Mouse (Mus musculus) MEL (cell line): ENCODE data around the gene Grb2. TPM values are rescaled to one million over a fixed set of nuclear protein-coding genes. Genes with fewer than 3 reads are reported as not detected.

Experiments used
- DNase-seq: peaks from one replicate; pipeline ENCODE4 v3.0.0; 2011; ENCODE audit warnings: low read depth, low spot score
- H3K27ac ChIP-seq: 2 replicates; pipeline ENCODE4 v1.5.1; 2012; ENCODE audit warnings: low read depth, mild to moderate bottlenecking, control low read depth, low read length, moderate library complexity; ENCODE audit not compliant: control insufficient read depth
- H3K27me3 ChIP-seq, 2 experiments: fragments of 150-350 bp in 1 of 2; sonication (generic) in 1 of 2; 2 replicates each; pipeline ENCODE4 v1.6.1; 2012; ENCODE audit warnings: low read length in 2 of 2, mild to moderate bottlenecking in 2 of 2, improper control_type of control experiment in 1 of 2, moderate library complexity in 1 of 2; ENCODE audit not compliant: insufficient read depth in 2 of 2, control insufficient read depth in 1 of 2
- H3K36me3 ChIP-seq, 2 experiments: 2 replicates each; pipeline ENCODE4 v1.6.1; 2012 to 2014; ENCODE audit warnings: low read length in 2 of 2, improper control_type of control experiment in 1 of 2, inconsistent platforms in 1 of 2, mild to moderate bottlenecking in 1 of 2; ENCODE audit not compliant: insufficient read depth in 2 of 2, control insufficient read depth in 1 of 2
- H3K4me1 ChIP-seq, 2 experiments: fragments of 150-350 bp in 1 of 2; sonication (generic) in 1 of 2; 2 replicates each; pipeline ENCODE4 v1.6.1; 2012; ENCODE audit warnings: low read length in 2 of 2, improper control_type of control experiment in 1 of 2, mild to moderate bottlenecking in 1 of 2; ENCODE audit not compliant: insufficient read depth in 2 of 2, control insufficient read depth in 1 of 2
- H3K4me3 ChIP-seq, 2 experiments: fragments of 150-350 bp in 1 of 2; sonication (generic) in 1 of 2; 2 replicates each; pipeline ENCODE4 v1.5.1; 2012; ENCODE audit warnings: low read depth in 2 of 2, low read length in 2 of 2, mild to moderate bottlenecking in 2 of 2, moderate library complexity in 2 of 2, control low read depth in 1 of 2, improper control_type of control experiment in 1 of 2; ENCODE audit not compliant: control insufficient read depth in 1 of 2, insufficient read depth in 1 of 2
- H3K79me2 ChIP-seq: 2 replicates; pipeline ENCODE4 v1.6.1; 2012; ENCODE audit warnings: mild to moderate bottlenecking, low read length, moderate library complexity; ENCODE audit not compliant: control insufficient read depth, poor library complexity, insufficient read depth
- H3K9ac ChIP-seq: 2 replicates; pipeline ENCODE4 v1.6.1; 2012; ENCODE audit warnings: low read depth, mild to moderate bottlenecking, control low read depth, low read length, moderate library complexity; ENCODE audit not compliant: control insufficient read depth, poor library complexity, severe bottlenecking
- H3K9me3 ChIP-seq: fragments of 150-350 bp; sonication (generic); replicated peaks from 2 replicates; pipeline ENCODE4 v1.6.1; 2012; ENCODE audit warnings: mild to moderate bottlenecking, low read length, improper control_type of control experiment, moderate library complexity; ENCODE audit not compliant: insufficient read depth
- CHD1 ChIP-seq: IDR thresholded peaks from 2 replicates; pipeline ENCODE4 v1.6.1; 2012; ENCODE audit warnings: low read depth, mild to moderate bottlenecking, inconsistent platforms, low read length, improper control_type of control experiment
- E2F4 ChIP-seq: IDR thresholded peaks from 2 replicates; pipeline ENCODE4 v1.6.1; 2011; ENCODE audit warnings: low read depth, low read length, improper control_type of control experiment, borderline replicate concordance
- EP300 ChIP-seq, 2 experiments: IDR thresholded peaks; 2 replicates each; pipeline ENCODE4 v1.6.1; 2011; ENCODE audit warnings: improper control_type of control experiment in 2 of 2, low read length in 2 of 2, low read depth in 1 of 2, mild to moderate bottlenecking in 1 of 2
- ETS1 ChIP-seq: IDR thresholded peaks from 2 replicates; pipeline ENCODE4 v1.6.1; 2012; ENCODE audit warnings: low read depth, mild to moderate bottlenecking, inconsistent platforms, low read length, improper control_type of control experiment, moderate library complexity
- GATA1 ChIP-seq: IDR thresholded peaks from 2 replicates; pipeline ENCODE4 v1.6.1; 2011; ENCODE audit warnings: low read depth, low read length, improper control_type of control experiment
- HCFC1 ChIP-seq: IDR thresholded peaks from 2 replicates; pipeline ENCODE4 v1.6.1; 2012; ENCODE audit warnings: low read depth, mild to moderate bottlenecking, inconsistent platforms, low read length, improper control_type of control experiment, moderate library complexity
- MAFK ChIP-seq: IDR thresholded peaks from 2 replicates; pipeline ENCODE4 v1.6.1; 2011; ENCODE audit warnings: low read depth, mild to moderate bottlenecking, low read length, improper control_type of control experiment, borderline replicate concordance
- MAZ ChIP-seq: IDR thresholded peaks from 2 replicates; pipeline ENCODE4 v1.6.1; 2012; ENCODE audit warnings: low read depth, mild to moderate bottlenecking, inconsistent platforms, low read length, improper control_type of control experiment
- MXI1 ChIP-seq: IDR thresholded peaks from 2 replicates; pipeline ENCODE4 v1.6.1; 2011; ENCODE audit warnings: mild to moderate bottlenecking, low read depth, low read length, improper control_type of control experiment
- MYC ChIP-seq: IDR thresholded peaks from 2 replicates; pipeline ENCODE4 v1.6.1; 2011; ENCODE audit warnings: low read depth, mild to moderate bottlenecking, low read length, improper control_type of control experiment, moderate library complexity
- NELFE ChIP-seq: IDR thresholded peaks from 2 replicates; pipeline ENCODE4 v1.6.1; 2011; ENCODE audit warnings: low read depth, low read length, improper control_type of control experiment
- NRF1 ChIP-seq: IDR thresholded peaks from 2 replicates; pipeline ENCODE4 v1.6.1; 2014; ENCODE audit warnings: low read depth, mild to moderate bottlenecking, inconsistent platforms, low read length, improper control_type of control experiment, moderate library complexity; ENCODE audit not compliant: poor library complexity, insufficient read depth, severe bottlenecking
- POLR2AphosphoS5 ChIP-seq: IDR thresholded peaks from 2 replicates; pipeline ENCODE4 v1.6.1; 2012; ENCODE audit warnings: low read depth, borderline replicate concordance, mild to moderate bottlenecking, inconsistent platforms, low read length, moderate library complexity, mixed read lengths
- RCOR1 ChIP-seq: IDR thresholded peaks from 2 replicates; pipeline ENCODE4 v1.6.1; 2012; ENCODE audit warnings: low read depth, mild to moderate bottlenecking, inconsistent platforms, low read length, improper control_type of control experiment
- TAL1 ChIP-seq: IDR thresholded peaks from 2 replicates; pipeline ENCODE4 v1.6.1; 2012; ENCODE audit warnings: mild to moderate bottlenecking, inconsistent platforms, low read length, moderate library complexity, mixed read lengths
- UBTF ChIP-seq: IDR thresholded peaks from 2 replicates; pipeline ENCODE4 v1.6.1; 2012; ENCODE audit warnings: low read depth, mild to moderate bottlenecking, inconsistent platforms, low read length, improper control_type of control experiment, moderate library complexity, borderline replicate concordance; ENCODE audit not compliant: insufficient read depth
- USF1 ChIP-seq: IDR thresholded peaks from 2 replicates; pipeline ENCODE4 v1.6.1; 2014; ENCODE audit warnings: low read depth, mild to moderate bottlenecking, inconsistent platforms, low read length, improper control_type of control experiment, moderate library complexity
- USF2 ChIP-seq, 2 experiments: IDR thresholded peaks; 2 replicates each; pipeline ENCODE4 v1.6.1; 2011 to 2012; ENCODE audit warnings: improper control_type of control experiment in 2 of 2, low read length in 2 of 2, borderline replicate concordance in 1 of 2, inconsistent platforms in 1 of 2, low read depth in 1 of 2, mild to moderate bottlenecking in 1 of 2; ENCODE audit not compliant: insufficient read depth in 1 of 2
- ZC3H11A ChIP-seq: IDR thresholded peaks from 2 replicates; pipeline ENCODE4 v1.6.1; 2012; ENCODE audit warnings: low read depth, mild to moderate bottlenecking, inconsistent platforms, low read length, improper control_type of control experiment
- ZMIZ1 ChIP-seq: IDR thresholded peaks from 2 replicates; pipeline ENCODE4 v1.6.1; 2012; ENCODE audit warnings: low read depth, mild to moderate bottlenecking, inconsistent platforms, low read length, improper control_type of control experiment, moderate library complexity
- ZNF384 ChIP-seq: IDR thresholded peaks from 2 replicates; pipeline ENCODE4 v1.6.1; 2012; ENCODE audit warnings: low read depth, mild to moderate bottlenecking, inconsistent platforms, low read length, improper control_type of control experiment
- polyA plus RNA-seq, 2 experiments: library from polyadenylated mRNA; stranded (reverse) in 1 of 2; unstranded in 1 of 2; fragments of >175 nt in 1 of 2; fragments of >200 nt in 1 of 2; gene quantifications; 2 replicates each; pipeline versions ENCODE4 v1.2.1 to v1.2.4; 2012; ENCODE audit warnings: low replicate concordance in 2 of 2, low read depth in 1 of 2; ENCODE audit not compliant: insufficient read length in 2 of 2, insufficient read depth in 1 of 2, missing spikeins in 1 of 2
- total RNA-seq: library from RNA; depleted of rRNA; stranded (reverse); fragments of 300-350 nt; gene quantifications from 2 replicates; pipeline ENCODE4 v1.2.3, GENCODE M21; 2012

Grb2 gene
- total and polyA plus RNA-seq, 3 experiments, result 75.3 to 261 TPM; not detected in 1

DNA sequence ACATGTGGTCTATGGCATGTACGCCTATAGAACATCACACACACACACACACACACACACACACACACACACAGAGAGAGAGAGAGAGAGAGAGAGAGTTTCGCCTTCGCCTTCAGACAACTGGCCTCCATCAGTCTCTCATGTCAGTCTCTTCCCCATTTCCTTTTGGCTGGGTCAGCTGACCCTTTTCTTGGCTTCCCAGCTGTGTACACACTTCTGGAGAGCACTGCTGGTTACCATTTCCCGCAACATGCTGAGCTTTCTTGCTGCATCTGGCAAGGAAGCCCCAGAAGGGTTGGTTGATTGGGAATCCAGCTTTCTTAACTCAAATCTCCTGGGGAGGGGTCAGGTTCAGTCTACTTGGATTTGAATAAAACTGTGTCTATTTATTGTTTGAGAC lies 74.3 kb downstream of the Grb2 start:
- no peak overlapping the region for H3K27ac ChIP-seq

DNA sequence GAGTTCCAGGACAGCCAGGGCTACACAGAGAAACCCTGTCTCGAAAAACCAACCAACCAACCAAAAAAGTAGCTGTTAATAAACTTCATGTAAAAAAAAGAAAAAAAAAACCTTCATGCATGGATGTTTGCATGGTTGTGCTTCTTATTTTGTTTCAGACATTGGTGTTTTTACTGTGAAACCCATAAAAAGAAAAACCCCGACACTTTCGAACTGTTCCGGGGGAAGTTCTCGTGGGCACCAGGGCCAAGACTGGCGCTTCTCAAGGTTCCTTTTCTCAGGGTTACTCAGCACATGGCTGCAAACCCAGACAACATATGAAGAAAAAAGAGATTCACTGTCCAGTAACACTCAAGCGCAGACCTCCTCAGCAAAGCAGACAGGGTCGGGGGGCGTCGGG lies 75.5 kb downstream of the Grb2 start:
- H3K9ac ChIP-seq, result no peak overlapping the region
- H3K9me3 ChIP-seq, result no peaks in the 10 kb centered on the region
- H3K27ac ChIP-seq, result no peak overlapping the region
- H3K4me1 ChIP-seq, result peaks cover 3 to 21% of the 10 kb centered on the region in 2 experiments
- H3K79me2 ChIP-seq, result no peaks in the 10 kb centered on the region; the same call in 1 of the 2 replicates
- H3K4me3 ChIP-seq, result no peak overlapping the region
- TF ChIP-seq RCOR1 (no peak), E2F4 (no peak), MXI1 (no peak), HCFC1 (no peak), MAFK (no peak), NELFE (no peak), USF2 (IDR thresholded peaks at IDR 0.05; ENCODE audit: borderline replicate concordance in 1 of 2, insufficient read depth in 1 of 2, low read depth in 1 of 2, low read length in 2 of 2) (no peak), ETS1 (no peak), UBTF (no peak), ZNF384 (no peak), TAL1 (no peak), POLR2AphosphoS5 (no peak), MYC (no peak), ZMIZ1 (no peak), ZC3H11A (no peak), EP300 (IDR thresholded peaks at IDR 0.05; ENCODE audit: low read depth in 1 of 2, low read length in 2 of 2) (no peak), GATA1 (no peak), NRF1 (no peak), MAZ (no peak)
- peaks cover 0 to 3% of the 10 kb centered on the region in 2 experiments; a peak in 2 of 4 replicates for H3K36me3 ChIP-seq
- DNase-seq, result no peak
- no peaks in the 10 kb centered on the region for H3K27me3 ChIP-seq

More for the DNA sequence above, 74.3 kb downstream of the Grb2 start:
- Histone ChIP-seq H3K36me3 (peaks cover 0 to 5% of the 10 kb centered on the region in 2 experiments; a peak in 2 of 4 replicates), H3K27me3 (no peaks in the 10 kb centered on the region), H3K79me2 (no peaks in the 10 kb centered on the region), H3K4me3 (no peak overlapping the region), H3K9me3 (no peaks in the 10 kb centered on the region), H3K9ac (no peak overlapping the region), H3K4me1 (peaks cover 6 to 20% of the 10 kb centered on the region in 2 experiments)
- no peak for DNase-seq
- peak; percentile 75 for TF ChIP-seq USF1
- 0 out of 2 replicates have a peak, but pooled peaks have one; percentile 12 for TF ChIP-seq ETS1
- no peak for TF ChIP-seq CHD1
